Mouse (Mus musculus) adrenal gland, adult 18-20 months (tissue): ENCODE results near the gene Prkce. TPM values are rescaled to one million over a fixed set of nuclear protein-coding genes. Genes with fewer than 3 reads are reported as not detected.

ENCODE experiments used
- DNase-seq, 2 experiments: peaks; one replicate each; pipeline ENCODE4 v3.0.0; 2021 to 2022; ENCODE audit warnings: low spot score in 2 of 2
- total RNA-seq, 2 experiments: library from RNA; stranded (reverse); gene quantifications; 1 replicate in 1 of 2; 2 replicates in 1 of 2; pipeline ENCODE4 v1.2.3; 2021

The Prkce gene
- total RNA-seq, 2 experiments from 2014 or later = 17.5 to 22.9 TPM

DNA sequence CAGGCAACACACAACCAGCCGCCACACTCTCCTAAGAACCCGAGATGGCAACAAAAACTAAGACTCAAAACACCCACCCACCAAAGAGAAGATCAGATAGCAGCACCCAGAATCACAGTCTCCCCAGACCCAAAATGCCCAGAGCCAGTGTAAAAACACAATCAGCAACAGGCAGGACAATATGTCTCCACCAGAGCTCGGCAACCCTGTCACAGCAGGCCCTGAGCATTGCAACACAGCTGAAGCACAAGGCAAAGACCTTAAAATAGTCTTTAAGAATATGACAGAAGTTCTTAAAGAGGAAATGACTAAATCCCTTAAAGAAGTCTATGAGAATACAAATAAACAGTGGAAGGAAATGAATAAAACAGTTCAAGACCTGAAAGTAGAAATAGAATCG is 495.9 kb downstream of the Prkce start:
- DNase-seq = no peak

DNA sequence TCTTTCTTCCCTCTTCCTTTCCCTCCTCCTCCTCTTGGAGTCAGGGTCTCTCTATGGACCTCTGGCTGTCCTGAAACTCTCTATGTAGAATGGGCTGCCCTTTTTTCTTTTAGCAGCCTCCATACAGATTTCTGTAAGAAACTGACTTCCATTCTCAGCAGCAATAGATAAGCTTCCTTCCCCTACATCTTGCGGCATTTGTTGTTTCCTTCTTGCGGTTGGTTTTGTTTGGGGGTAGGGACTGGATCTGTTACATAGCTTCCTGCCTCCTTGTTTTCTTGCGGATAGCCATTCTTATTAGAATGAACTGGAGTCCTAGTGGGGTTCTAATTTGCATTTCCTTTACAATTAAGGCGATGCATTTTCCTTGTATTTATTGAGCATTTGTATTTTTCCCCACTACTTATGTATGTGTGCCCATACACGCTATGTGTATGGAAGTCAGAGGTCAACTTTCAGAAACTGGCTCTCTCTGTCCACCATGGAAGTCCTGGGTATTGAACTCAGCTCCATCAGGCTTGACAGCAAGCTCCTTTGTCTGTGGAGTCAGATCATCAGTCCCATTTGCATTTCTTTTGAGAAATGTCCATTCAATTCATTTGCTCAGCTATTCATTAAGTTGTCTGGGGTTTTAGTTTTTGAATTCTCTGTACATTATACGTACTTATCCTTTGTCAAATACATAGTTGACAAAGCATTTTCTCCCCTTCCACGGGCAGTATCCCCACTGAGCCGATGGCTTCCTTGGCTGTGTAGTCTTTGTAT is 500.4 kb downstream of the Prkce start:
- DNase-seq = no peak

DNA sequence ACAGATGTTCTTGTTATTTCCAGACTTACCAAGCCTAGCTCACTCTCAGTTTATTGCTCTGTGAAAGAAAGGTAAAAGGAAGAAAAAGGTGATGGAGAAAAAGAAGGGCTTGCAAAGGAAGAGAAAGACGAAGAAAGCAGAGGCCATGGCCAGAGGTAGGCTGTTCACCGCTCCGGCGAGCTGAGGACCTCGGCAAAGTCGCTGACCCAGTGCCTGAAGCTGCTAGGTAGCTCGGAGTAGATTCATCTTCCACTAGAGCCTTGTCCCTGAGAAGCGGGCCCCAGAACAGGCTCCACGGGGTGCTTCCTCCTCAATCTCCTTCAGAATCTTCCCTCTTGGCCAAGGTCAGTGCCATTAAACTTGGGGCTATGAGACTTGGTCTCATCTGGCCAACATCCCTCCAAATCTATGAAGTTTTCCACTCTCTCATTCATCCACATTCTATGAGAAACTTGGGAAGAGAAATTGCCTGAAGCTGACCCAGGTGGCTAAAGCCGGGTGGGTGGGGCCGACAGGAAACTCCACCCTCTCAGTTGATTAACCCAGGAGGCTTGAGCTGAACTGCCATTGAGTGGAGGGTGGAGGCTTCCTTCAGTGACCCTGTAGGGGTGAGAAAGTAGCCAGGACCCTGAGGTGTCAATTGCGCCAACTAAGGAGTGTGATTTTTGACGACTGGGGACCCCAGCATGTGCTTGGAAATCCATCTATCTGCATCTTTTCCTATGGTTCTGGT is 502.2 kb downstream of the Prkce start:
- no peak for DNase-seq

DNA sequence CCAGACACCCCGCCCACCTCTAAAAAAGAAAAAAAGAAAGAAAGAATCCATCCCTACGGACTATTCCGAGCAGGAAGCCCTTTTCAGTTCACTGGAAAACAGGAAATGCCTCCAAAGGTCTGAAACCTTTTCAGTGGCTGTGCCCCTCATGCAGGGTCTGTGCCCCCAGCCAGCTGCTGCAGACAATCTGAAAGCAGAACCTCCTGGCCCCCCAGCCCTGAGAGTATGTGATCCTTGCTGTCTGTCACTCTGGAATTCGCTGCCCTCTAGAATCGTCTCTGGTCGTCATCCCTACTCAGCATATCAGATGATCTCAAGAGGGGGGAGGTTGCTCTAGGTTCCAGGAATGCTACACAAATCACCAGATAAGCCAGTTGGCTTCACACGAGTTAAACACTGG is 503.1 kb downstream of the Prkce start:
- DNase-seq = no peak

DNA sequence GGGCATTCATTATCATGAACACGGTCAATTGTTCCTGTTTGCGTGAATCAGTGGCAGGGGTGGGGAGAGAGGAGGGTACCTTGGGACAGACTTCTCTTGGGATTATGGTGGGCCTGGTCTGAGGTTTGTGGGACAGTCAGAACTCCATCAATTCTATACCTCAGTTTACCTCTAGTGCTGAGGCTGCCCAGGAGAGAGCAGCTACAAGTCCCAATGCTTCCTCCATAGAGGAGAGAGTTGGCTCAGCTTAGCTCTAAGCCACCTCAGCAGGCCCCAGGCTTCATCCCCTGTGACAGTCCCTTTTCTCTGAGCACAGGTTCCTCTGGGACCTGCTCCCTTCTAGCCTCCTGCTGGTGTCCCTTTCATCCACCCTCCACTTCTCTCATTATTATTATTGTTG is 507.4 kb downstream of the Prkce start:
- DNase-seq = no peak

DNA sequence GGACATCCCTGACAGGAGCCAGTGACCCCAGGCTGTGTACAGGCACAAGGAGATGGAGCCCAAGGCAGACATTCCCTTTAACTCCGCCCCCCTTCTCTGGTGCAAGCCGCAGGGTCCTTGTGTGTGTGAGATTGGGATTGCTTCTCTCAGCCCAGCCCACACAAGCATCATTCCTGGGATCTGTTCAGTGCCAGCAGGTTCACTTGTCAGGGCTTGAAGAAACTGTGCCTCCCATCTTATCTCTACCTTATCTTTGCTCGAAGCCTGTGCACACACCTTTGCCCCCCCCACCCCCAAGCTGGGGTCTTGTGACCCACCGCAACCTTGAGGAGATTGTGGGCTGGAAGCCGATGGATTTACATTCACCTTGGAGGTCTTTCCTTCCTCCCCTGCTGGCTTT is 508.8 kb downstream of the Prkce start:
- no peak for DNase-seq

DNA sequence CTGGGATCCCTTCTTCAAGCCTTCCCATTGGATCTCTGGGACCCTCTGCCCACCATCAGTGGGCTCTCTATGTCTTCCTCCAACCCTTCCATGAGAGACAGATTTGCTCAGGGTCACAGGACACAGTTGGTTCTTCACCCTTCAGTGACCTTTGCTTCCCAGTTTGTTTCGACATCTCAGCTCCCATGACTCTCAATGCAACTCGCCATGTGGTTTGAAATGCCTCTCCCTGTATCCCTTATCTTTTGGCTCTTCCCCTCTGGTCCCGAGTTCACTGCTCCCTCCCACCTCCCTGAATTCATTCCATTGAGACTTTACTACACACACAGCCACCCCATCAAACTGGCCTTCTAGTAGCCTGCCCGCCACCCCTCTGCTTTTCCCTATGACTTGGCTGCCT is 509.3 kb downstream of the Prkce start:
- no peak for DNase-seq

DNA sequence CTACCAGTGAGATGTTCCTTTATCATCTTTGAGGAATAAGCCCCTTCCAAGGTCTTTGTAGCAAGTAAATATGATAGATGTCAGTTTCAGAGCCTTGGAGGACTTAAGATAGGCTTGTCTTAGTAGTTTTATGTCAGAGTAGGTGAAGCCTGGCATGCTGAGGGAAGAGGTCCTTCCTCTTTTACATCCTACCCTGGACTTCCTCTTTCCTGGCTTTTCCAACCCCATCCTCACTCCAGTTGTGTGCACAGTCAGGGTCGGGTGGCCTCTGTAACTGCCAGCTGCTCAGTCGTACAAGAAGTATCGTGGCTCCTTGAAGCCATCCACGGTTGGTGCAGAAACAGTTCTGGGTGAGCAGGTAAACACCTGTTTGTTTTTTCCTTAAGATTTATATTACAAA is 517.7 kb downstream of the Prkce start:
- DNase-seq = no peak

DNA sequence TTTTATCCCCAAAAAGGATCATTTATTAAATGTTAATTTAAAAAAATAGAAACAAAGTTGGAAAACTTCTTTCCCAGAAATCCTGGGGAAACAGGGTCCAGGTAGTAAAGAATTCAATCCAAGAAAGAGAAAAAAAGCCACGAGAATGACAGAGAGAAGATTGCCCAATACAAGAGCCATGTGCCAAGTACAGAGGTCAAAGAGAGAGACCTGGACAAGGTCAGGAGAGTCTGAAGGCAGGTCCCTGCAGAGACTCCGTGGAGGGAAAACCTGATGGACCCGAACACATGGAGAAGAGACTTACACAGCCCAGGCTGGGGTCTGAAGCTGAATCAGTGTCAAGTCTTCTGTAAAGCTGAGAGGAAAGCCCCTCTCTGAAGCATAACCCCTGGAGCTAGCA is 519.4 kb downstream of the Prkce start:
- DNase-seq = no peak

DNA sequence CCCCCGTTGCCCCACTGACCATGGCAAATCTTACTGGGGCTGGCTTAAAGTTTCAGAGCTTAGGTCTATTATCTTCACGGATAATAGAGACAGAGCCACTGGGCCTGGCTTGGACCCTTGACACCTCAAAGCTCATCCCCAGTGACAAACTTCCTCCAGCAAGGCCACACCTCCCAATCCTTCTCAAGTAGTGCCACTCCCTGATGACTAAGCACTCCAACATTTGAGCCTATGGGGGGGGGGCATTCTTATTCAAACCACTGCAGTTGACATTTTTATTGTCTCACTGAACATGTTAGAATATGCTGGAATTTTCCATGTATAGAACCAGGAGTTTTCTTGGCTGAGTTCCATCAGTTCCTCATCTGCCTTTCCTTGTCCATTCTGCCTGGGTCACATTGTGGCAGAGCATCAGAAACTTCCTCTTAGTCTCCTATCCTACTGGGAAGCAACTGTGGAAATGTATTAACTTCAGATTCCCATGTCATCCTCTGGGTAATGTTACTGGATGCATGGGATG is 523.3 kb downstream of the Prkce start:
- DNase-seq = no peak

DNA sequence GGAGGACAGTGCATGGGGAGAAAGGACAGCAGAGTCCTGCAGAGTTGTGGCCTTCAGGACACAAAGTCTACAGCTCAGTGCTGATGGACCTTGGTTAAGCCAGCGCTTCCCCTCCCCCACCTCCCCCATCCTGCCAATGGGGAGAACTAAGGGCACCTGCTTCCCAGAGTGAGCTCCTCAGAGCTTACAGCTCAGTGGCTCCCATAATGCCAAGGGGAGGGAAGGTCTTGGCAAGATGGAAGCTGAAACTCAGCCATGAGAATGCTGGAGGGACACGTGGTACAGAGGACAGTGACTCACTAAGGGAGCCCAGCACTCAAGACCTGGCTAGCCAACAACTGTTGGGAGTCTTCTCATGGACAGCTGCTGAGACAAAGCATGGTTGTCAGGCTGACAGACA is 530.2 kb downstream of the Prkce start:
- DNase-seq = peak in 1 of 2 experiments; percentile 6

DNA sequence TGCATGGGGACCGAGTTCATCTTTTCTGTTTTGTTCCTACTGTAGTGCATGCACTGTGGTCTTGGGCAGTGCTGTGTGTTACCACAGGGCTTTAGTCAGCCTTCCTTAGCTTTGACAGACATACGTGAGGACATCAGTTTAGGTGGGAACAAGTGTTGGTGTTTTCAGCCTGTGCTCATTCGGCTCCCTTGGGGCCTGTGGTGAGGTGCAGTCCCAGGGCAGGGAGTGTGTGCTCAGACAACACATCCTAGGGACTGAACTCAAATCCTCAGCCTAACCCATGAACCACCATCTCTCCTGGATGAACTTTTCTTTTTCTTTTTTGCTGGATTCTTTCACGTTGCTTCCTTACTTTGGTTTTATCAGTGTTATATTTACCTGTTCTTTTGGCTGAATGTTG is 535.8 kb downstream of the Prkce start:
- no peak for DNase-seq

DNA sequence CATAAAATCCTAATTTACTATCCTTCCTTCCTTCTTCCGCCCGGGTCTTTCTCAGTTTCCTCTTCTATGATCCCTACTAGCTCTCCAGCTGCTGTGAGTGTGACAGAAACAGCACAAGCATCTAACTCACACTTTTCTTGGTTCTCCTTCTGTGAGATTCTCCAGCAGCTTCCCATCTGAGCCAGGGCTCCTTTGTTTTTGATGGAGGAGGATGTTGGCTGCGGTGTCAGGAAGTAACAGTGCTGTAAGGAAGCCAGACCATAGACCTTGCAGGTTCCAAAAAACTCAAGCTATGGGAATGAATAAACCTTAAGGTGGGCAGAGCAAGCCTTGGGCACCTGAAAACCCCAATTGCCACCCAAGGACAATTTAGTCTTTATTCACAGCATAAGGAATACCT is 537.7 kb downstream of the Prkce start:
- DNase-seq = no peak

DNA sequence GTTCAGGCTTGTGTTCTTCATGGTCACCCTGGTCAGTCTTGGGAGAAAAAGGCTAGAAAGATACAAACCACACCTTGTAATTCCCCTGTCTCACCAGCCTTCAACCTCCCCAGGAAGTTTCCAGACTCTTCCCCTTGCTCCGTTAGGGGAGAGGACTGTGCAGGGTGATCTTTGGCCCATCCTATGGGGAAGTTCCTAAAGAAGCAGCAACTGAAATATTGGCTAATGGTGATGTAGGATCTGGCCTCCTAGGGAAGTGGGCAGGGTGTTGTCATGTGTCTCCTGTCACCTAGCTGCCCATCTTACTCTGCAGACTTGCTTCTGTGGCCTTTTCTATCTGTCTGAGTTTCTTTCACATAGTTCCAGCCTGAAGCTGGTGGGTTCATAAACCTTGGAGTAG is 538.9 kb downstream of the Prkce start:
- DNase-seq = no peak

Other genes starting within 250 kb of the Prkce start
- 10 to 100 TPM; 15.3 to 16.9 TPM for gene Srbd1, start 22.6 kb upstream of the Prkce start, total RNA-seq